Mouse (Mus musculus) embryonic facial prominence, embryonic 11.5 days (tissue): Measurements from ENCODE around the gene 4930470P17Rik. TPM values are rescaled to one million over a fixed set of nuclear protein-coding genes. Genes with fewer than 3 reads are reported as not detected.
A peak's percentile ranks its signal among the peaks of the same experiment; 100 is the strongest.

Experiments
- ATAC-seq: fragments of 200-750 bp; cut with Nextera tagmentation; replicated peaks from 2 replicates; pipeline ENCODE4 v1.8.0; 2017; ENCODE audit warnings: low read depth; ENCODE audit not compliant: insufficient number of reproducible peaks, low FRiP score, low TSS enrichment
- DNase-seq: peaks from one replicate; pipeline ENCODE4 v3.0.0-alpha.2; 2015; ENCODE audit warnings: low spot score
- H3K27ac ChIP-seq: fragments of 300-500 bp; sonication (generic); replicated peaks from 2 replicates; pipeline ENCODE4 v1.5.1; 2014; ENCODE audit warnings: mild to moderate bottlenecking, low read depth, low read length, control low read depth
- H3K27me3 ChIP-seq: fragments of 300-500 bp; sonication (generic); 2 replicates; pipeline ENCODE4 v1.6.1; 2014; ENCODE audit warnings: mild to moderate bottlenecking, low read length, moderate library complexity, mixed read lengths; ENCODE audit not compliant: control insufficient read depth, insufficient read depth
- H3K36me3 ChIP-seq: fragments of 300-500 bp; sonication (generic); replicated peaks from 2 replicates; pipeline ENCODE4 v1.6.1; 2014; ENCODE audit warnings: low read depth, mild to moderate bottlenecking, low read length, moderate library complexity, mixed read lengths; ENCODE audit not compliant: control insufficient read depth, insufficient read depth
- H3K4me1 ChIP-seq: fragments of 300-500 bp; sonication (generic); 2 replicates; pipeline ENCODE4 v1.6.1; 2014; ENCODE audit warnings: low read length, mixed read lengths; ENCODE audit not compliant: control insufficient read depth, insufficient read depth
- H3K4me2 ChIP-seq: fragments of 300-500 bp; sonication (generic); 2 replicates; pipeline ENCODE4 v1.6.1; 2014; ENCODE audit warnings: low read depth, mild to moderate bottlenecking, control low read depth, low read length, moderate library complexity
- H3K4me3 ChIP-seq: fragments of 300-500 bp; sonication (generic); 2 replicates; pipeline ENCODE4 v1.5.1; 2014; ENCODE audit warnings: low read depth, low read length, control low read depth
- H3K9ac ChIP-seq: fragments of 300-500 bp; sonication (generic); replicated peaks from 2 replicates; pipeline ENCODE4 v1.6.1; 2014; ENCODE audit warnings: mild to moderate bottlenecking, control low read depth, low read length
- H3K9me3 ChIP-seq: fragments of 300-500 bp; sonication (generic); replicated peaks from 2 replicates; pipeline ENCODE4 v1.6.1; 2016; ENCODE audit warnings: mild to moderate bottlenecking, low read length, inconsistent platforms, mixed read lengths; ENCODE audit not compliant: control insufficient read depth
- WGBS: fragments of 180-500 bp; shearing (Covaris S2); extraction: QIAGEN DNeasy Blood & Tissue Kit; methylation state at CpG from one replicate; pipeline ENCODE4 v1.1.7; 2014; 5-methylcytosine and 5-hydroxymethylcytosine counted together
- polyA plus RNA-seq: library from polyadenylated mRNA; unstranded; fragments of >200 nt; fragmentation: Nextera tagmentation; extraction: Ambion mirVana; gene quantifications from 2 replicates; pipeline ENCODE4 v1.2.1, GENCODE M21; 2014

Gene 4930470P17Rik
- polyA plus RNA-seq, 1 experiment from 2014 or later, result not detected

DNA sequence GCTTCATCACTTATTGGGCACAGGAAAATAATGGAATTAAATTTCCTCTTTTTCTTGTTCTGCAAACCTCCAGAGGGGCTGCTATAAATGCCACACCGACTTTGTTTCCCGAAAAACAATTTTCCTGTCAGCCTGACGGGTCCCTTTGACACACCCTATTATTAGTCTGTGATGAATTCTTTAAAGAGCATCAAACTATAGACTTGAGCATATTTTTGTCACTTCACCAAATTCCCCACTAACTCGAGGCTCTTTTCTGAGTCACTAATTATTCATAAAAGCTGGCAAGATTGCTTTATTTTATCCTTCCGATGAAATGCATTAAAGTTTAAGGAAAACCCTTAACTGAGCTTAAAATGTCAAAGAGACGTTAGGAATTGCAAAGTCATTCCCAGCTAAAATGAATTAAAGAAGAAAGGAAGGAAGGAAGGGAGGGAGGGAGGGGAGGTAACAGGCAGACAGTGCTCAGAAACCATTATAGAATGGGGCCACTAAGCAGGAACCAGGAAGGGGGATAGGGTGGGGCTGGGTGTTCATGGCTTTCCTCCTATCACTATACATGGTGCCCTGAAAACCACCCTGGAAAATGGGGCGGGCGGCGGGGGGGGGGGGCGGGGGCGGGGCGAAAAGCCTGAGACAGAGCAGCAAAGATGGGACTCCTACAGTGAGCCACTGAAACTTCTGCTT lies 67.6 kb downstream of the 4930470P17Rik start:
- Histone ChIP-seq H3K27me3 (no peaks in the 10 kb centered on the region), H3K4me1 (no peaks in the 10 kb centered on the region), H3K36me3 (no peaks in the 10 kb centered on the region), H3K9ac (no peak overlapping the region), H3K4me3 (no peak overlapping the region), H3K9me3 (no peaks in the 10 kb centered on the region), H3K4me2 (no peak overlapping the region), H3K27ac (no peak overlapping the region)
- DNase-seq, result peak; percentile 15
- ATAC-seq, result peak; percentile 67; the same call in 1 of the 2 replicates
- WGBS, result 48% methylated on average over 8 of the region's 12 CpGs

DNA sequence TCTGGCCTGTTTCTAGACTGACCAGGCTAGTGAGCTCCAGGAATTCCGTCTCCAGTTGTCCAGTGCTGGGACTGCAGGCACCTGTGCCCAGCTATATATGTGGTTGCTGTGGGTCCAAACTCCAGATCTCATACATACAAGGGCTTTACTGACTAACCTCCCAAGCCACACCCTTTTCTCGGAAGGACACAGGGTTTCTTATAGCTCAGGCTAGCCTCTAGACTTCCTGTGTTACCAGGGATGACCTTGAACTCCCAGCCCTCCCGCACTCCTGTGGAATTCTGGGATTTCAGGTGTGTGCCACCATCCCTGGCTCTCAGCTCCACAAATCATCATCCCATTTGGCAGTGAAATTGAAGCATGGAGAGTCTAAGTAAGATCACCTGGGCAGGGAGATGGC lies 71.6 kb downstream of the 4930470P17Rik start:
- Histone ChIP-seq H3K27me3 (no peaks in the 10 kb centered on the region), H3K4me3 (no peak overlapping the region), H3K36me3 (no peaks in the 10 kb centered on the region), H3K4me2 (no peak overlapping the region), H3K9ac (no peak overlapping the region), H3K4me1 (no peaks in the 10 kb centered on the region), H3K9me3 (no peaks in the 10 kb centered on the region), H3K27ac (no peak overlapping the region)
- 84% methylated on average over 3 of the region's 3 CpGs for WGBS
- DNase-seq (no peak), ATAC-seq (no peak)

DNA sequence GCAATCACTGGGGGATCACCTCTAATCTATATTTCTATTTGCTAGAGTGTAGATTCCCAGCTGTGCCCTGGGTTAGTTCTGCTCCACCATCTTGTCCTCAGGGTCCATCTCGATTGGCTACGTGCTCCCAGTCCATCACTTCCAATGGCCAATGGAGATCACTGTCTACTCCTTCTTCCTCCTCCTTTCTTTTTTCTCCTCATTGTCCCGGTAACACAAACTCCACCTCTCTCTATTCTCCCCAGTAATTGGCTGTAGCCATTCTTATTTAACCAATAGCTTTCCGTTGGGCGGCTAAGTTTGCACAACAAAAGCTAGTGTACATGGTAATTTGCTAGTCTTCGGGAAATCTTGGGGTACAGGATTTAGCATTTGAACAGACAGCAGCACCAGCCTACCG lies 72.1 kb downstream of the 4930470P17Rik start:
- WGBS, result 90% methylated on average over 7 of the region's 7 CpGs
- no peak overlapping the region for H3K9ac ChIP-seq

More for the DNA sequence above, 72.1 kb downstream of the 4930470P17Rik start:
- DNase-seq, result no peak
- H3K4me3 ChIP-seq, result no peak overlapping the region
- H3K36me3 ChIP-seq, result no peaks in the 10 kb centered on the region
- ATAC-seq, result no peak
- H3K4me1 ChIP-seq, result no peaks in the 10 kb centered on the region
- H3K27me3 ChIP-seq, result no peaks in the 10 kb centered on the region
- no peak overlapping the region for H3K4me2 ChIP-seq
- no peak overlapping the region for H3K27ac ChIP-seq
- no peaks in the 10 kb centered on the region for H3K9me3 ChIP-seq

Other genes starting within 250 kb of the 4930470P17Rik start
- 1.1 TPM in 2 replicates for gene Bcas1, start 174.2 kb downstream of the 4930470P17Rik start, polyA plus RNA-seq
- 115 and 134 TPM in 2 replicates for gene Pfdn4, start 105.6 kb downstream of the 4930470P17Rik start, polyA plus RNA-seq
- gene Cyp24a1, start 104.9 kb downstream of the 4930470P17Rik start, polyA plus RNA-seq, result not detected in 2 replicates
- 10.1 and 12.6 TPM in 2 replicates for gene Dok5, start 129.8 kb upstream of the 4930470P17Rik start, polyA plus RNA-seq